In genomic region chr14:13982174-13982573, GRCm38 (mm10) we compare ENCODE assay signal across 13 mouse cellular contexts. TPM values are rescaled to one million over a fixed set of nuclear protein-coding genes. Genes with fewer than 3 reads are reported as not detected.
A peak's percentile ranks its signal among the peaks of the same experiment; 100 is the strongest.
DNase-seq lines count a peak whose midpoint lies in the region; ATAC-seq and TF ChIP-seq lines count a peak whose summit lies in the region.
"Had no signal": no experiment of that assay in that cellular context is flagged by ENCODE, and none has a peak within 500 bp of the region (broad histone marks: within the 10 kb centered on the region; RNA-seq: fewer than 3 reads in every experiment).

No protein-coding gene starts in this region.

- peak; percentile 14 to 18 for DNase-seq in adrenal gland, postnatal 36 days
- no peak for DNase-seq in adrenal gland, postnatal 25 days
- no peak for DNase-seq in left cerebral cortex, adult 2 months (ENCODE audit: extremely low spot score in 1 of 2, low spot score in 2 of 2)
- no peak for DNase-seq in left cerebral cortex, adult 8-10 months (ENCODE audit: low spot score in 2 of 2)
- DNase-seq in embryo, embryonic 11 days: peak; percentile 14
- DNase-seq in ovary, postnatal 14 days (ENCODE audit: low spot score): no peak
- DNase-seq: B cell, adult 2 months; cerebellum, adult 9-10 months; heart, postnatal 10 days had no signal

- H3K9me3 ChIP-seq in hindbrain, embryonic 12.5 days (replicated peaks): no peaks in the 10 kb centered on the region
- H3K9me3 ChIP-seq: embryonic facial prominence, embryonic 13.5 days had no signal

- H3K27ac ChIP-seq in left cerebral cortex, adult 2 months: no peak overlapping the region
- no peak overlapping the region for H3K27ac ChIP-seq in hindbrain, embryonic 12.5 days
- H3K27ac ChIP-seq: embryonic facial prominence, embryonic 13.5 days had no signal

- H3K27me3 ChIP-seq in hindbrain, embryonic 12.5 days: no peaks in the 10 kb centered on the region
- H3K27me3 ChIP-seq: embryonic facial prominence, embryonic 13.5 days had no signal

- intact Hi-C loops in left cerebral cortex, adult 2 months (cut with DNase I): loop anchor here (5.0 kb wide), 1 partner anchor 110 kb away; no protein-coding TSS in a partner anchor

- H3K9ac ChIP-seq in hindbrain, embryonic 12.5 days: no peak overlapping the region
- H3K9ac ChIP-seq: embryonic facial prominence, embryonic 13.5 days had no signal

- TF ChIP-seq CTCF in left cerebral cortex, adult 2 months (IDR thresholded peaks at IDR 0.05): peak; percentile 2; the same call in 1 of the 2 replicates

- H3K36me3 ChIP-seq in hindbrain, embryonic 12.5 days: no peaks in the 10 kb centered on the region
- H3K36me3 ChIP-seq: embryonic facial prominence, embryonic 13.5 days had no signal

- peak; percentile 62; the same call in 1 of the 2 replicates for ATAC-seq in megakaryocyte-erythroid progenitor cell, adult 5-6 weeks (replicated peaks; ENCODE audit: low FRiP score, low TSS enrichment, poor library complexity, severe bottlenecking)
- no peak for ATAC-seq in hindbrain, embryonic 12.5 days (ENCODE audit: low FRiP score)
- ATAC-seq: forebrain, embryonic 16.5 days had no signal

- no peak overlapping the region for H3K4me2 ChIP-seq in hindbrain, embryonic 12.5 days (replicated peaks)
- H3K4me2 ChIP-seq: embryonic facial prominence, embryonic 13.5 days had no signal

- no peak overlapping the region for H3K4me3 ChIP-seq in left cerebral cortex, adult 2 months
- no peak overlapping the region for H3K4me3 ChIP-seq in hindbrain, embryonic 12.5 days
- H3K4me3 ChIP-seq: embryonic facial prominence, embryonic 13.5 days had no signal

- no peaks in the 10 kb centered on the region for H3K4me1 ChIP-seq in hindbrain, embryonic 12.5 days

- 68% methylated on average over 2 of the region's 2 CpGs for WGBS in hindbrain, embryonic 12.5 days

RNA-seq across cellular contexts. Expression of gene Thoc7, which starts 20.5 kb away (rescaled TPM):
- 100 to 1,000 TPM; 121 TPM for total RNA-seq in adrenal gland, postnatal 36 days (2021)
- total RNA-seq in adrenal gland, postnatal 25 days (2021): 105 and 129 TPM in 2 replicates
- total RNA-seq in left cerebral cortex, adult 2 months (2021): 100 to 1,000 TPM in 1 of 2 experiments, 10 to 100 TPM in 1; 90.3 to 106 TPM
- total RNA-seq in left cerebral cortex, adult 8-10 months (2022): 10 to 100 TPM; 81.7 to 95.6 (median 93.9) TPM
- total RNA-seq in megakaryocyte-erythroid progenitor cell, adult 5-6 weeks (2014; fragmentation: Nextera tagmentation): 226 and 251 TPM in 2 replicates
- 263 and 514 TPM in 2 replicates for total RNA-seq in megakaryocyte-erythroid progenitor cell, adult 5-6 weeks (2017)
- 186 and 191 TPM in 2 replicates for polyA plus RNA-seq in hindbrain, embryonic 12.5 days (2016; fragmentation: Nextera tagmentation; extraction: Ambion mirVana)

RNA-seq across cellular contexts. Expression of gene Atxn7, which starts 20.9 kb away (rescaled TPM):
- 10 to 100 TPM; 22.0 to 43.8 TPM for total RNA-seq in adrenal gland, postnatal 36 days (2021)
- total RNA-seq in adrenal gland, postnatal 25 days (2021): 28.7 and 30.4 TPM in 2 replicates
- 10 to 100 TPM; 25.8 to 32.9 TPM for total RNA-seq in left cerebral cortex, adult 2 months (2021)
- 10 to 100 TPM; 25.6 to 29.9 (median 28.8) TPM for total RNA-seq in left cerebral cortex, adult 8-10 months (2022)
- 29.9 and 31.2 TPM in 2 replicates for total RNA-seq in megakaryocyte-erythroid progenitor cell, adult 5-6 weeks (2014; fragmentation: Nextera tagmentation)
- total RNA-seq in megakaryocyte-erythroid progenitor cell, adult 5-6 weeks (2017): 24.8 and 27.8 TPM in 2 replicates
- 4.8 TPM in 2 replicates for polyA plus RNA-seq in hindbrain, embryonic 12.5 days (2016; fragmentation: Nextera tagmentation; extraction: Ambion mirVana)

Comparison
In these comparisons a context has a peak if more than half of its experiments do, and no peak if none do; other contexts are left out.
1. DNase-seq: peak in adrenal gland, postnatal 36 days (2 of 2) and embryo, embryonic 11 days (single experiment); none in adrenal gland, postnatal 25 days (single experiment), left cerebral cortex, adult 2 months (0 of 2), left cerebral cortex, adult 8-10 months (0 of 2) and ovary, postnatal 14 days (single experiment).